Mouse (Mus musculus) ES-Bruce4 (cell line): ENCODE data around the gene Kif1b. TPM values are rescaled to one million over a fixed set of nuclear protein-coding genes. Genes with fewer than 3 reads are reported as not detected.
"Not testable (repeated sequence)": the region's sequence is repeated elsewhere in the genome, so short reads cannot be mapped to it uniquely, and the experiment has no call there.

Source experiments
- H3K27ac ChIP-seq: 2 replicates; pipeline ENCODE4 v1.5.1; 2012; ENCODE audit warnings: low read length, inconsistent platforms; ENCODE audit not compliant: insufficient read depth
- H3K27me3 ChIP-seq: 2 replicates; pipeline ENCODE4 v1.6.1; 2012; ENCODE audit warnings: mild to moderate bottlenecking, low read length, inconsistent platforms; ENCODE audit not compliant: control insufficient read depth, poor library complexity, insufficient read depth, severe bottlenecking
- H3K36me3 ChIP-seq: 2 replicates; pipeline ENCODE4 v1.6.1; 2012; ENCODE audit warnings: inconsistent platforms, mild to moderate bottlenecking, low read length, moderate library complexity; ENCODE audit not compliant: control insufficient read depth, poor library complexity, insufficient read depth, severe bottlenecking
- H3K4me1 ChIP-seq: one replicate; pipeline ENCODE4 v1.8.1; 2011; ENCODE audit warnings: low read length; ENCODE audit not compliant: control insufficient read depth, insufficient read depth
- H3K4me3 ChIP-seq: 2 replicates; pipeline ENCODE4 v1.5.1; 2011; ENCODE audit warnings: low read depth, mild to moderate bottlenecking, low read length
- H3K9ac ChIP-seq: 2 replicates; pipeline ENCODE4 v1.6.1; 2012; ENCODE audit warnings: low read depth, mild to moderate bottlenecking, inconsistent platforms; ENCODE audit not compliant: poor library complexity, severe bottlenecking
- H3K9me3 ChIP-seq: replicated peaks from 2 replicates; pipeline ENCODE4 v1.6.1; 2012; ENCODE audit warnings: mild to moderate bottlenecking, low read length, inconsistent platforms; ENCODE audit not compliant: control insufficient read depth, poor library complexity, insufficient read depth, severe bottlenecking
- CTCF ChIP-seq: IDR thresholded peaks from one replicate; pipeline ENCODE4 v1.8.1; 2011; ENCODE audit warnings: low read depth, low read length
- EP300 ChIP-seq: IDR thresholded peaks from 2 replicates; pipeline ENCODE4 v1.6.1; 2011; ENCODE audit warnings: low read depth, low read length; ENCODE audit not compliant: insufficient read depth
- POLR2A ChIP-seq: IDR thresholded peaks from one replicate; pipeline ENCODE4 v1.8.1; 2011; ENCODE audit warnings: low read length; ENCODE audit not compliant: insufficient read depth
- polyA plus RNA-seq: library from polyadenylated mRNA; stranded (reverse); fragments of >200 nt; gene quantifications from 2 replicates; pipeline ENCODE4 v1.2.4, GENCODE M21; 2011; ENCODE audit warnings: low read depth; ENCODE audit not compliant: missing spikeins, insufficient read depth, insufficient read length

The Kif1b gene
- polyA plus RNA-seq, 1 experiment, result 40.0 TPM

DNA sequence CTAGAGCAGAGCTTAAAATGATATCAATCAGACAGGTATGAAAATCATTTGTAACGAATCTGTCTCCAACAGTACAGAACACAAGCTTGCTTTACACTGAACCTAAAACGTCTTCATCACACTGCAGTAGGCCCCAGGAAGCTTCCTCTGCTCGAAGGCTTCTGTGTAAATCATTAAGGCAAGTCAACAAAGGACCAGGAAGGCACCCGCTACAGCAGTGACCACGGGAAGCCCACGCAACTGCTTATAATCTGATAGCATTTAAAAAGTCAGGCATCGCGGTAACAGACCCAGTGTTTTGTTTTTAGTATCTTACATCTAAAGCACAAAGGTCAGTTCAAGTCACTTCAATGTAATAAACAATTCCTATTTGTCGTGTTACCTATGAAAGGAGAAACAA is 73.6 kb downstream of the Kif1b start:
- peaks cover 9% of the 10 kb centered on the region; the same call in 1 of the 2 replicates for H3K36me3 ChIP-seq
- H3K4me1 ChIP-seq, result no peaks in the 10 kb centered on the region
- H3K9ac ChIP-seq, result no peak overlapping the region
- no peak overlapping the region for H3K27ac ChIP-seq
- no peaks in the 10 kb centered on the region for H3K27me3 ChIP-seq
- TF ChIP-seq EP300 (no peak), POLR2A (no peak), CTCF (no peak)
- no peaks in the 10 kb centered on the region for H3K9me3 ChIP-seq
- H3K4me3 ChIP-seq, result no peak overlapping the region

DNA sequence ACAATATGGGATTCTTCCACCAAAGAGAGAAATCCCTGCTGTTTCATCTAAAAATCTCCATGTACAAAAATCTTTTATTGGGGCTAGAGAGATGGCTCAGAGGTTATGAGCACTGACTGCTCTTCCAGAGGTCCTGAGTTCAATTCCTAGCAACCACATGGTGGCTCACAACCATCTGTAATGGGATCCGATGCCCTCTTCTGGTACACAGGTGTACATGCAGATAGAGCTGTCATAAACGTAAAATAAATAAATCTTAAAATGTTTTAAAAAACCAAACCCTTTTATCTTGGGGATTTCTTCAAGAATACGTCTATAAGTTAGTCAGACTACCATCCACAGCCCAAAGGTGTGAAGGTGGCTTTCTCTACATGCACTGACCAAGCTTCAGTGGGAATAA is 78.8 kb downstream of the Kif1b start:
- not testable (repeated sequence) for H3K36me3 ChIP-seq, H3K9ac ChIP-seq, H3K27ac ChIP-seq, H3K4me1 ChIP-seq, H3K9me3 ChIP-seq, H3K27me3 ChIP-seq, H3K4me3 ChIP-seq

DNA sequence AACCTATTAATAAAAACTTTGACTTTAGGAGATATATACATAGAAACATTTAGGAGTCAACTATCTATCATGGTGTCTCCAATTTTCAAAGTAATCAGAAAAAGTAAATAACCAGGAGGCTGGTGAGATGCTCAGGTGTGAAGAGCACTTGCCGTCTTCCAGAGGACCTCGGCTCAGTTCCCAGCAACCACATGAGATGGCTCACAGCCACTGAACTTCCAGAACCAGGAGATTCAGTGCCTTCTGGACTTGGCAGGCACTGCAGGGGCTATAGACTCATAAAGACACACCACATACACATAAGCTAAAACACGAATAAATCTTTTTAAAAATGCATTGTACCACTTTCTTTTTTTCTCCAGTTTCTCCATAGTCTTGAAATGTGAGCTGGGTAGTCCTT is 79.2 kb downstream of the Kif1b start:
- no peaks in the 10 kb centered on the region for H3K9me3 ChIP-seq
- no peaks in the 10 kb centered on the region for H3K4me1 ChIP-seq
- H3K27ac ChIP-seq, result no peak overlapping the region
- H3K27me3 ChIP-seq, result no peaks in the 10 kb centered on the region
- TF ChIP-seq POLR2A (no peak), EP300 (no peak)
- no peak overlapping the region for H3K4me3 ChIP-seq
- H3K9ac ChIP-seq, result no peak overlapping the region
- 0 out of 2 replicates have a peak, but pooled peaks cover 2% of the 10 kb centered on the region for H3K36me3 ChIP-seq

DNA sequence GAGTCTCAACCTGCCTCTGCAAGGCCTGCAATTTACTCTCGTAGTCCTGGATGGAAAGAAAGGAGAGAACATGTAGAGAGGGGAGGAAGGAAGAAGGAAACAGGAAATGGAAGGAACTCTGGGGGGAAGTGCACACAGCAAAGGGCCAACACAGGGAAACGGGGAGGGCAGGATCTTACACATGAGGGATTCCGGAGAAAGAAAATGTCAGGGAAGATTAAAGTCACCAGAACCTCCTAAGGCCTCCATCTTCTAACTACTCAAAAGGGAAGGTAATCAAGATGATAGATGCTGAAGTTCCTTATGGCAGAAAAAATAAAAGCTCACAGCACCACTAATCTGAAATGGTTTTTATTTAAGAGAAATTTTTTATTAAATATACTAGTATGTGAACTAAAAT is 81.2 kb downstream of the Kif1b start:
- TF ChIP-seq POLR2A (no peak), EP300 (no peak), CTCF (no peak)
- 0 out of 2 replicates have a peak, but pooled peaks cover 5% of the 10 kb centered on the region for H3K36me3 ChIP-seq
- H3K27ac ChIP-seq, result no peak overlapping the region
- H3K9ac ChIP-seq, result no peak overlapping the region
- no peaks in the 10 kb centered on the region for H3K27me3 ChIP-seq
- no peaks in the 10 kb centered on the region for H3K4me1 ChIP-seq
- no peaks in the 10 kb centered on the region for H3K9me3 ChIP-seq
- no peak overlapping the region for H3K4me3 ChIP-seq

DNA sequence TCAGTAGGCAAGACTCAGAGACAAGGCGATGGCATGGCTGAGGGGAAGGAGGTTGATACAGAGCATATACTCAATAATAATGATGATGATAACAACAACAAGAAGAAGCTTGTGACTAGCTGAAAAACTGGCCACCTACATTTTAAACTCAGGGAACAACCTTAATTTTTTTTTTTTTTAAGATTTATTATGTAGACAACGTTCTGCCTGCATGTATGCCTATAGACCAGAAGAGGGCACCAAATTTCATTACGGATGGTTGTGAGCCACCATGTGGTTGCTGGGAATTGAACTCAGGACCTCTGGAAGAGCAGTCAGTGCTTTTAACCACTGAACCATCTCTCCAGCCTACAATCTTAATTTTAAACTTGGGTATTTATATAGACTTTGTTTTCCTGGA is 84.0 kb downstream of the Kif1b start:
- Histone ChIP-seq H3K9me3 (no peaks in the 10 kb centered on the region), H3K27me3 (no peaks in the 10 kb centered on the region), H3K4me3 (no peak overlapping the region), H3K27ac (no peak overlapping the region), H3K36me3 (0 out of 2 replicates have a peak, but pooled peaks cover 5% of the 10 kb centered on the region), H3K4me1 (peaks cover 2% of the 10 kb centered on the region), H3K9ac (no peak overlapping the region)
- TF ChIP-seq EP300, result no peak
- no peak for TF ChIP-seq CTCF
- TF ChIP-seq POLR2A, result no peak

DNA sequence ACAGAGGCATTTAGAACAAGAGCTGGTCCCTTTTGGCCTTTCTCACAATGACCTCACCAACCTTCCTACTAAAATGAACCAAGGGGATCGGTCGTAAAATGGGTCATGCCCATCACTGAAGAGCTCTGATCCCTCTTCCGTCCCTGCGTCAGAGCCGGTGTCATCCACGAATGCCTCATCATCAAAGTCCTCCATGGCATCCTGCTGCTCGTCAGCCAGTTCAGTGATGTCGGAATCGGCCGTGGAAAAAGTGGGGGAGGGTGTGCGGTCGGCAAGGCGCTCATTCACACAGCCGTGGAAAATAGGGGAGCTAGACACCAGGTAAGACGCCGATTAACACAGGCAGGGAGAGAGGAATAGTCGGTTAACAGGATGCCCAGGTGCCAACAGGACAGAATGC is 87.0 kb downstream of the Kif1b start:
- Histone ChIP-seq H3K9ac (no peak overlapping the region), H3K27me3 (no peaks in the 10 kb centered on the region), H3K4me1 (peaks cover 2% of the 10 kb centered on the region), H3K27ac (no peak overlapping the region), H3K36me3 (0 out of 2 replicates have a peak, but pooled peaks cover 3% of the 10 kb centered on the region), H3K4me3 (no peak overlapping the region), H3K9me3 (no peaks in the 10 kb centered on the region)
- TF ChIP-seq POLR2A (no peak), EP300 (no peak)

DNA sequence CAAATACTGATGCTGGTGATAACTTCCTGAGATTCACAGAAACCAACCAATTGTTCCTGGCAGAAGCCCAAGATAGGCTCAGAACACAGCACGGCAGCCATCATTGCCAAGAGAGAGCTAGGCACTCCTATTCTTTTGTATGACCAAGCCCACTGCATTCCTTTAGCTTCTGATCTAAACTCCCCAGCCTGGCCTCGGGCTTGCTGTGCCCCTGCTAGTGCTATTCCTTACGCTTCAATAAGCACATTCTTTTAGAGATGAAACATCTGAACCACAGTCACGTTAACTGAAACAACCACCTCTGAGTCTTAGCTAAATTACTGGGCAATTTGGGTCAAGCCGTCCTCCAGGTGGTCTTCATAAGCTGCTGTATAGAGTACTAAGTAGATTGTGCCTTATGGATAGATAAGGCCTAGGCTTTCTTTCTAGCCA is 87.4 kb downstream of the Kif1b start:
- H3K4me3 ChIP-seq, result no peak overlapping the region
- H3K27ac ChIP-seq, result no peak overlapping the region
- no peaks in the 10 kb centered on the region for H3K9me3 ChIP-seq
- no peak overlapping the region for H3K9ac ChIP-seq
- TF ChIP-seq POLR2A (no peak), CTCF (no peak), EP300 (no peak)
- no peaks in the 10 kb centered on the region for H3K27me3 ChIP-seq
- 0 out of 2 replicates have a peak, but pooled peaks cover 3% of the 10 kb centered on the region for H3K36me3 ChIP-seq
- H3K4me1 ChIP-seq, result peaks cover 3% of the 10 kb centered on the region
